Mouse (Mus musculus) left cerebral cortex, postnatal 10 days (tissue): ENCODE measurements around the gene Gad1. TPM values are rescaled to one million over a fixed set of nuclear protein-coding genes. Genes with fewer than 3 reads are reported as not detected.

Experiments used
- DNase-seq, 2 experiments: peaks; one replicate each; pipeline ENCODE4 v3.0.0; 2021 to 2022; ENCODE audit warnings: low spot score in 2 of 2, mixed read lengths in 1 of 2; ENCODE audit errors: extremely low spot score in 1 of 2
- intact Hi-C: fragments of 180-260 bp; cut with DNase I; formaldehyde crosslinking; loops from one replicate; pipeline ENCODE4 v1.15.1; 2025
- total RNA-seq, 2 experiments: library from RNA; stranded (reverse); gene quantifications; 2 replicates each; pipeline ENCODE4 v1.2.3; 2021

Gad1 gene
- total RNA-seq, 2 experiments from 2014 or later = 162 to 165 TPM

DNA sequence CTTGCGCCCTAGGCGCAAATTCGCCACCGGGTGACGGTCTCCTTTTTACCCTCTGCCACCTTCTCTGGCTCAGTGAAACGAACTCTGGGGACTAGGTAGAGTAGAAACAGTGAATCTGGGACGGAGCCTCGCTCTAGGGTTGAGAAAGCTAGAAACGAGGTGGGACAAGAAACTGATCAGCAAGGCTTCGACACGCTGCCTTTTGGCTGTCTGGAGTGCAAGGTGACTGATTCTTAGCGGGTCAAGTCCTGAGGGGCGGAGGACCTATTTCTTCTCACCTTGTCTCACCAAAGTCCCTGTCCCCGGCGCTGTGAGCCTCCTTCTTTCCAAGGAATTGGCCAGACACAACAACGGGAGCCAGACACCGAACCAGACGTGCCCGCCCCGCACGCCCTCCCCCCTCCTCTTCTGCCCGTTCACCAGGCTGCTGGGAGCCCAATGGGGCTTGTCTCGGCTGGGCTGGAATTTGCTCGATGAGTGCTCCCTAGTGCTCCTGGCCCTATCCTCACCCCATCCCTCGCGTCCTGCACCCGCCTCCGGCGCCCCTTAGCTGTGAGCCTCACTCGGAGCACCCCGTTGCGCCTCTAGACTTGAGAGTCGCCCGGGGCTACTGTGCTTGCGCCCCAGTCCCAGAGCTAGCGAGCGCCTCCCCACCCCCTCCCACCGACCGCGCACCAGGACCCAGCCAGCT lies 10.3 kb downstream of the Gad1 start:
- DNase-seq = peak in 1 of 2 experiments; percentile 36
- intact Hi-C loops = loop anchor here (10.0 kb wide), 2 partner anchors 928 to 972 kb away; no protein-coding TSS in a partner anchor

DNA sequence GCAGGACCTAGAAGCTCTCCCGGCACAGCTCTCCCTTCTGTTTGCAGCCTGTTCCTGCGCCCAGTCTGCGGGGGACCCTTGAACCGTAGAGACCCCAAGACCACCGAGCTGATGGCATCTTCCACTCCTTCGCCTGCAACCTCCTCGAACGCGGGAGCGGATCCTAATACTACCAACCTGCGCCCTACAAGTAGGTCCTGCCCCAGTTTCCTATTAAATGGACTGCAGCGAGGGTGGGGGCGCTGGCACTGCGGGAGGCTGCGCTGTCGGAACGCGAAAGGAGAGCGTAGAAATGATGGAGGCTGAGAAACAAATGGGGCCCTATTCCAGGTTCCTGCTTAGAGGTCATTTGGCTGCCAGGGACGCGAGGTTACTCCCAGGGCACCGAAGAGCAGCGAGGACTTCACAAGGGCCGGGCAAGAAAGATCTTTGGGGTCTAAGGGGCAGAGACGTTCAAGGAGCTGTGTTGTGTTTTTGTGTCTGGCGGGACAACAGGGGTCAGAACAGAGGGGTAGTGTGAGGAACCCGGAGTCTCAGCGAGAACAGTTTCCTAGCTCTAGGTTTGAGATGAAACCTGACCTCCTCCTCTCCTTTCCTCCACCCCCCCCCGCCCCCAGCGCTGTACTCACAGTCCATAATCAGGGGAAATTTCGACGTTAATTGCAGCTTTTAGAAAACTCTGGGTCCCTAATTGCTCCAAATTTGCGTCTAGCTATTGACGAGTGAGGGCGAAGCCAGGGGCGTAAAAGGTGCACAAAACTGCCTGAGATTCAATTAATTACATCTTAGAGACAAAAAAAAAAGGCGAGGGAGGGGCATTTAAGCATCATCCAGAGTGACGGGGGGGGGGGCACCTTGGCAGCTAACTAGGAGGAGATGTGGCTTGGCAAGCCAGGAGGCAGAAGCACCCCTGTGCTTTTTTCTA lies 11.1 kb downstream of the Gad1 start:
- intact Hi-C loops = loop anchor here (10.0 kb wide), 2 partner anchors 929 to 971 kb away; no protein-coding TSS in a partner anchor
- no peak for DNase-seq

DNA sequence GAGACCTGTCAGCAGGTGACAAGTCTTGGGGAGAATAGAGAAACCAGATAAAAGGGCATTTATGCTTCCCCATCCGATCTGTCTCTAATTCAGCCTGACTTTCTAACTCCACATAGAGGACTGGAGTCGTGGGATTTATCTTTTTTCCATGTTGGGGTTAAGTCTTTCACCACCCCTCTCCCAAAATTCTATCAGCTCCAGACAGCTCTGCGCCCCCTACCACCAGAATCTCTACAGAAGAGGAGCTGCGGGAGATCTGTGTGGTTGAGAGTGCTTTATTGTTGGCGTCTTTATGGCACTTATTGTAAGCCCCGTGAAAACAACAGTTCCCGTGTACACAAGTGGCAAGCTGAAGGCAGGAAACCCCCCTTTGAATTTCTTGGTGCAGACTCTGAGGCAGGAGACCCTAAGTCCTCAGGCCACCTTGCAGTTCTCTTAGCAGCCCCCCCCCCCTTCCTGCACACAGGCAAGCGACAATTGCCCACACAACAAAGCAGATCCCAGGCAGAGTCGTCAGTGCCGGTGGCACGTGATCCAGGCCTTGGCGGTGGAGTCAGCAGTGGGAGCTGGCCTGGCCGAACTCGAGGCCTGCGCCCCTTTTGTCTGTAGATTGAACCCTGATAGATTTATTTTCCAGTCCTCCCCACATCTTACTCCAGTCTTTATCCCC lies 11.9 kb downstream of the Gad1 start:
- intact Hi-C loops = loop anchor here (5.0 to 10.0 kb wide), 3 partner anchors 98 to 970 kb away; partner anchors contain the start of genes Gm26558 and Gorasp2
- DNase-seq = no peak

DNA sequence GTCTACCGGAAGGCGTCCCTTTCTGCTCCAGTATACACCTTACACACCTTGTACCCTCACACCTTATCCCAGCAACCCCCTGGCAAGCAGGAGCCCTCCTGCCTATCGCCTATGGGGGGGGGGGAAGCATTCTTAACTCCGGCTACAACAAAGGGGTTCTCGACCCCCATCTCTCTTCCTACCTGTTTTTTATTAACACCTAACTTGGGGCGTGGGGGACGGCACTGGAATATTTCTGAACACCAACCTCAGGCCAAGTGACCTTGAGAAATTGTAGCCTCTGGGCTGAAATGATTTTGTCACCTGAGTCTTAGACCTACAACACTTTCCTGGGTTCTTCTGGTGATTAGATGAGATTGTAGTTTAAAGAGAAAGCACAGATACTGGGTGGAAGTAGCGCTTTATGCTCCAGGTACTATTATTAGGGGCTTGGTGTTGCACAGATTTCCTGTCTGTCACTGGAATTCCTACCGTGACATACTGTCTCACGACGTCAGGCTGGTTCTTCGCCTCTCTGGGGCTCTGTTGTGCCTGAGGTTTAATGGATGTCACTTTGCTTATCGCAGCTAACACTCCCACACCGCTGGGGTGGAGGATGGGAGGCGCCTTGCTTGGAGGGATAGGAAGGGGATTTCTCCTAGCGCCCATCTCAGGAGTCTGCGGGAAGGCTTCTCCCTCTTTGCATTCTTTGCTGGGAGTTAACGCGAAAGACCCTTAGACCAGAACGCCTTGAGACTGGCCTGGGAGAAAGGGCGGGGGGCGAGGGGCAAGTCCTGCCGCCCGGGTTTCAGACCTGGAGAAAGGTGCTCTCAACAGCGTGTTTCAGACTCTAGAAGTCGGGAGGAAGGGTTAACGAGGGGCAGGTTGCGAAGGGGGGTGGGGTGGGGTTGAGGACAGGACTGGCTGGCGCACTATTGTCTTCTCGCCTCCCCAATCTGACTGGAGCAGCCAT lies 13.1 kb downstream of the Gad1 start:
- intact Hi-C loops = loop anchor here (5.0 to 10.0 kb wide), 3 partner anchors 96 to 969 kb away; partner anchors contain the start of genes Gm26558 and Gorasp2

DNA sequence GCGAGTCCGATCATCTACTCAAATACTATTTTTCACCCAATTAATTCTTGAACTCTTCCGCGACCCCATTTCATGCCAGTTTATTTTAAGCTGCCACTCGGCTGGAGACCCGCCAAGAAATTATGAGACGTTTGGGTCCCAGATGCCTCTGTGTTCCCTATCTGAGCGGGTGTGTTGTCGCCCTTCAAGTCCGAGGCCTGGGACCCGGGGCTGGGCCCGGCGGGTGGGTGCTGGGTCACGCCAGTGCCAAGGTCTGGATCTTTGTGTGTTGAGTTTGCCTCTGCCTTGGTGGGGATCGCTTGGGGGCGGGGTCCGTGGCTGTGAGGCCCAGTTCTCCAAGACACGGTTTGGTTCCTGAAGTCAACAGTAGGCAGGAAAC lies 13.7 kb downstream of the Gad1 start:
- intact Hi-C loops = loop anchor here (5.0 to 10.0 kb wide), 3 partner anchors 96 to 968 kb away; partner anchors contain the start of genes Gm26558 and Gorasp2
- DNase-seq = peak in 1 of 2 experiments; percentile 33

More for the DNA sequence above, 13.1 kb downstream of the Gad1 start:
- no peak for DNase-seq

DNA sequence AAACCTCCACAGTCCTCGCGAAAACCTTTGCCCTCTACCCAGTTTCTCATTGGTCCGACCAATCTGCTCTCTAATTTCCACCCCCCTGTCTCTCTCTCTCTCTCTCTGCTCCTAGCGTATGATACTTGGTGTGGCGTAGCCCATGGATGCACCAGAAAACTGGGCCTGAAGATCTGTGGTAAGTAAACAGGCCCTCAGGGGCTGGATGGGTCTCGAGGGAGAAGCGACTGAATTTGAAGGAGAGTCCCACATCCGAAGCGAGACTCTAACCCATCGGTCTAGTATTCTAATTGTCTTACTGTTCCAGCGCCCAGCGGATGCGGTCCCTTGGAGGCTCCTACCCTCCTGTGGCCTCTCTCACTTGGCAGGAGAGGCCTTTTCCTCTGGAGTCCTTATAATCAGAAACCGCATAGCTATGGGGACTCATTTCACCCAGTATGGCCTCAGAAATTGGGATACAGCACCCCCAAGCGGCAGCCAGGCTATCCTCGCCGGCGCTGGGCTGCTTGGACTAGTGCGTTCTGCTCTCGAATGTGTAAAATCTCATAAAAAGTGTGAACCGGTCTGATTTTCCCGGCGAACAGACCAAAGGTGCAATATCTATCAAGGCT lies 14.3 kb downstream of the Gad1 start:
- DNase-seq = peak in 1 of 2 experiments; percentile 53
- intact Hi-C loops = loop anchor here (5.0 to 10.0 kb wide), 3 partner anchors 95 to 968 kb away; partner anchors contain the start of genes Gm26558 and Gorasp2

DNA sequence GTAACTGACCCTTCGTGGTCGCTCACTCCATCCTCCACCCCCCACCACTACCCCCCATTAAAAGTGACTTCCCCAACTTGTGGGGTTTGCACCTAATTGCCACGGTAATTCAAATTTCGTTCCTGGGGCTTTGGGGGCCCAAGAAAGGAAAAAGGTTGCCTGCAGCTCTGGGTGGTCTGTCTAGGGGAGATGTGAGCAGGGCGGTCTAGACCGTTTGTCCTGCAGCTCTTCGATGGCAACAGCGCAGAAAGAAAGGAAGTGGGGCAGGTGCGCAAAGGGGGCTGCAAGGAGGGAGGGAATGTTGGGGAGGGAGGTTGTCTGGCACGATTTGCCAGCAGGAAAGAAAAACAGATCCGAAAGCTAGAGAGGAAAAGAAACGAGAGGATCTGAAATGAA lies 14.8 kb downstream of the Gad1 start:
- intact Hi-C loops = loop anchor here (5.0 to 10.0 kb wide), 3 partner anchors 95 to 967 kb away; partner anchors contain the start of genes Gm26558 and Gorasp2
- DNase-seq = no peak

DNA sequence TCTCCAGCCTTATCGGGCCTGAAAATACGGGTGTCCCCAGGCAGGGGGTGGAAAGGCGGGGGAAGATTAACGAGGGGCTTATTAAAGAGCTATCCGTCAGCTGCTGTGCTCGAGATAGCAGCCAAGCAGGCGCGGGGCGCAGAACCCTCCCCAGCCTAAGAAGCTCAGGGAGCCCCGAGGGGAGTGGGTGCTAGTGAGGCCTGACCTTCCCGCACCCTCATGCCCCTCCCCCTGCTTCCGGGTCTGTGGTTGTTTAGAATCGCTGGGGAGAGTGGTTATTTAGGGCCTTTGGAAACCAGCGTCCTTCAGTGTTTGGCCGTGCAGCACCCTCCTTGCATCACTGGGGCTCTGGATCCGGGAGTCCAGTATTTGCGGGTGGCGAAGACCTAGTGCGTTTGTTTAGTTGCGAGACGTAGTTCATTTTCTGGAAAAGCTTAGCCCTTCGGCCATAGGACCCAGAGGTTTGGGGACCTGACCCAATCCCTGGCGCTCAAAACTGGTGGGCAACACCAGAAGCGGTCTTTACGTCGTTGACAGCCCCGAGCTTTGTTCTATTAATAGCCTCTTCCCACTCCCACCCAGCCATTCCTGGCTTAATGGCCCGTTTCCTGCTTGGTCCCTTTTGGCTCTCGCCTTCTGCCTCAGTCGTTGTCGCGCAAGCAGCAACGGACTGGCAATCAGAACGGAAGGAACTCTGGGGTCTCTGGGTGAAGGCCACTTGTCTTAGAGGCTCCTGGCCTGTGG lies 15.5 kb downstream of the Gad1 start:
- intact Hi-C loops = loop anchor here (5.0 to 10.0 kb wide), 3 partner anchors 94 to 966 kb away; partner anchors contain the start of genes Gm26558 and Gorasp2

DNA sequence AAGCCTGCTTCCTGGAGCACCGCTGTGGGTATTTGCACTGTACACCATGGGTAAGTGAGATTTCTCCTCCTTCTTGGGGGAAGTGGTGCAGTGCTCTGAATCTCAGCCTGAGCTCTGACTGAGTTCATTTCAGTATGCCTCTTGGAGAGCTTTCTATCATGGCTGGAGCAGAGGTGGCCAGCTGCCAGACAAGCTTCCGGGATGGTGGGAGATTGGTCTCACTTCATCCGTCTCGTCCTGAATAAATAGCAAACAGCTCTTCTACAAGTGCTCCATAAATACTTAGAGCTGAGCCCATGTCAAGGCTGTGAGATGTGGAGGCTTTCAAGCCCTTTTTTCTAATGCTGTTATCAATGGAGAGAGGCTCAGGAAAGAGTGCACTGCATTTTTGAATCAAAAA lies 18.8 kb downstream of the Gad1 start:
- DNase-seq = no peak
- intact Hi-C loops = no loop called here

More for the DNA sequence above, 15.5 kb downstream of the Gad1 start:
- no peak for DNase-seq

DNA sequence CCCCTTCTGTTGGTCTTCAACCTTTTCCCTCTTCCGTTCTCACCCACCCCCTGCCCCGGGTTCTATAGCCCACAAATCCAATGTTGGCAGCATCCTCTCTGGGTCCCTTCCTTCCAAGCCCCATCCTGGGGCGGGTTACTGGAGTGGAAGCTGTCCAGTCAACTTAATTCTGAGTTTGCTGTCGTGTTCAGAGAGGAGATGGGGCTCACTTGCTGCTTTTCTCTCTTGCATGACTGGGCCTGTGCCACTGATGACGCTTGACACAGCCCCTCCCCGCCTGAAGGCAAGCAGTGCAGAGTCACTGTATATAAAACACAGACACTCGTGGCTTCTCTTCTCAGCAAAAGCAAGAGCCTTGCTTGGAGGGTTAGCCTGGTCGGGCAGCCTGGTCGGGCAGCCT lies 19.4 kb downstream of the Gad1 start:
- intact Hi-C loops = no loop called here

DNA sequence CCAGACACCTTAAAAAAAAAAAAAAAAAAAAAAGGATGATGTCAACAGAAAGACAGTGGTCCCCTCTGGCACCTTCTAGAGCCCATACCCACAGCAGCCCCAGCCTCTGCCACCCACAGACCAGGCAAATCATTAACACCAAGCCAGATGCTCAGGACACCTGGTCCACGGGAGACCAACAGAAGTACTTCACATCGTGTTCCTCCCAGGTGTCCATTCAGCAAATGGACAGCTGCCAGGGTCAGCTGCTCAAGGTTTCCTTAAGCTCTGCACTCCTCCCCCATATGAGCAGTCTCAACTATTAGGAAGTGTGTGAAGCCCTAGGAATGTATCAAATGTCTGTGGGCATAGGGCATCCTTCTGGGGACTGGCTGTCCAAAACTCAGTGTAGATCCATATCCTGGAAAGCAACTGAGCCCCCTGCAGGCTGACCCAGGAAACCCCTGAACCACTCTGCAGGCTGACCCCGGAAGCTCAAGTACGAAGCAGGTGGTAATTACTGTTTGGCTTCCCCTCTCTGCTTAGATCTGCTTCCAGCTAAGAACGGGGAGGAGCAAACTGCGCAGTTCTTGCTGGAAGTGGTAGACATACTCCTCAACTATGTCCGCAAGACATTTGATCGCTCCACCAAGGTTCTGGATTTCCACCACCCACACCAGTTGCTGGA lies 20.8 kb downstream of the Gad1 start:
- DNase-seq = no peak
- intact Hi-C loops = no loop called here

More for the DNA sequence above, 19.4 kb downstream of the Gad1 start:
- no peak for DNase-seq

DNA sequence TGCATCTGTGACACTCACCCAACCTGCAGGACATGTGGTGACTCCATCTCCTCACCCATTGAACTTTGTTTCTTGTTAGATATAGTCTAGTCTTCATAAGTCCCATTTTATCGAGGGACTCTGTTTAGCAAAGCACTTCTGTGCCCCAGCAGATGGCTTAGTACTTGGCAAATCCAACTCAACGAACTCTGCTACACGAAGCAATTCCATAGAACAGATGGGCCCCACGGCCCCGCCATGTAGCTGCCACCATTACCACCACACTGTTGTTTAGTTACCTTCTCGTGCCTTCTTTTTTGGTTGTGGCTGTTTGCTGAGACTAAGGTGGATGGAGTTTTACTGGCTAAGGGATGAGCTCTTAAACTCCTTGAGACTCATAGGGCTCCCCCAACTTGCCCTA lies 35.3 kb downstream of the Gad1 start:
- intact Hi-C loops = no loop called here
- DNase-seq = no peak

DNA sequence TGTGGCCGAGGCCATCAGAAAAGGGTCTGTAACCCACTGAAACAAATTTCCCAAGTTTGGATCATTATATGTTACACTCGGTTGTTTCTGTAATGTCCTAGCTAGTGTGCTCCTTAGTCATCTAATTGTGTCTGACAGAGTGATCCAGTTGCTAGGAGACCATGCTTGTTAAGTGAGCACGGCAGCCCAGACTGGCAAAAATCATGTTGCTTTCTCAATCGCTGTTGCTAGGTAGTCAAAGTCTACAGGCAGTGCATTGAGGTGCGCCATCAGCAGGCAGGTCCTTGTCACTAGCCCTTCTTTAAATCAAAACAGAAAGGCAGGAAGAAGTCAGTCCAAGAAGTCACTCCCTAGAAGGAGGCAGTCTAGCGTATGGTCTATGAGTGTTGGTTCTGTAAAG lies 39.6 kb downstream of the Gad1 start:
- intact Hi-C loops = no loop called here
- peak in 1 of 2 experiments; percentile 52 for DNase-seq

DNA sequence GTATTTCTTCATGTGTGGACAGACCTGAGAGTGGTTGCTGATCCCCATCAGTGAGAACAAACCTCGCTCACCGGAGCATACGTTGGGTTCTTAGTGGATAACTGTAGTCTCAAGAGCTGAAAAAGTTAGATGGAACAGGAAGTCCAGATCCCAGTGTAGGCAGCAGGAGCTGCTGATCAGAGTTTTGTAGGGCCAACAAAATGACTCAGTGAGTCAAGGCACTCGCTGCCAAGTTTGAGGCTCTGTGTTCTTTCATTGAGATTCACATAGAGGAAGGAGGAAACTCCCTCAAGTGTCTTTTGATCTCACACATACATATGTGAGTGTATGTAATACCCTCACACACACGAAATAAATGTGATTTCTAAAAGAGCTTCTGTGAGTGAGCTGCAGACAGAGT lies 40.8 kb downstream of the Gad1 start:
- DNase-seq = no peak
- intact Hi-C loops = no loop called here

DNA sequence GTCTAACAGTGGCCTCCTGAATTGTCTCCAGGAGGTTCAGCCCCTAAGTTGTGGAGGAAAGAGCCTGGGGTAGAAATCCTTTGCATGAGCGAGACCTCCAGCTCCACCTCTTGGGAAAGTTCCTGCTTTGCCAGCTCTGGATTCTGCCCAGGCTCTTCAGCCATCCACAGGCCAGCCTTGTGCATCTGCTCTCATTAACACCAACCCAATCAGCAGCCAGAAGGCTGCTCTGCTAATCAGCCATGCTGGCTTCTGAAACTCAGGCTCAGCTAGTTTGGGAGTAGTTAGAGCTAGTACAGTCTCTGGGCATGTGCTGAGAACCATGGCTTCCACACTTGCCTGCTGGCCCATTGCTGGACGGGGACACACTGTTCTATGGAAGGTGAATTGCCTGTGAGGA lies 43.0 kb downstream of the Gad1 start:
- DNase-seq = no peak
- intact Hi-C loops = no loop called here

DNA sequence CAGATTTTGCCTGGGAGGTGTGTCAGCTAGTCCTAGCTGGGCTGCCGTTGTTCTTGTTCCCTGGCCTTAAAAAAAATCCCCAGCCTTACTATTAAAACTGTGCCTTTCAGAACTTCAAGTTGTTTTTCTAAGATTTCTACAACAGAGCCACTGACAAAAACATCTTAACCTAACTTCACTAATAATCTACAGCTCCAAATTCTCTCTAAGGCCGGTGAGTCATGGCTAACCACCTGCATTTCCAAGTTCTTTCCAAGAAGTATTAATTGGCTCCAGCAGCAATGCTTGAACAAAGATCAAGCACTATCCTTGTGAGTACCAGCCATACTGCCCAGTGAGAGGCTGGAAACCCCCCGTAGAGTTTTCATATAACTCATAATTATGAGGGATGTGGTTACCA lies 56.9 kb downstream of the Gad1 start:
- intact Hi-C loops = no loop called here
- DNase-seq = no peak
